14 mouse cellular contexts compared by ENCODE assay signal in the genomic region with DNA sequence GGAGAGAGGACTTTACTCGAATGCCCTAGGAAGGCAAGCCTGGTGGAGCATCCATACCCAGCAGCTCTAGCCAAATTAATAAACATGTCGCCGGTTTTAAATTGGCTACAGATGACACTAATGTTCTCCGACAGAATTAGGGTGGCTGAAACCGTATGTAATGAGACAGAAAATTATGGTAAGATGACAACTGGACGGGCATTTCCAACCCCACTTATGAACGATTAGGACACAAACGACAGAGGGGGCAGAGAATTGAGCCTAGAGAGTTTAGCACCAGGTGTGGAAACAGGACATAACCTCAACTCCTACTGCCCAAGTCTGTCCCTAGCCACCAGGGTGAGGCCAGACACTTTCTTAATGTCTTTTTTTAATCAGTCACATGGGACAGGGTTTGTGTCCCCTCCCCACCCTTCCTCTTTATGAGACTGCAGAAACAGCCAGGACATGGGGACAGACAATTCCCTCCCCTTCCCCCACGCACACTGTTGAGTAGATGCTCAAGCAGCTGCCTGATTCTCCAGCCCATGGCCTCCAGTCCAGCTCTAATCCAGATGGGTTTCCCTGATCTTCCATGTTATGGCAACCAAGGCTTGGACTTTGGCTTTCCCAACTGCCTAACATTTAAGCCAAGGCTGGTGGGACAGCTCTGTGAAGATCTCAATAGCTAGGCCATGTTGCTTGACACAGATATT. TPM values are rescaled to one million over a fixed set of nuclear protein-coding genes. Genes with fewer than 3 reads are reported as not detected.
DNase-seq lines count a peak whose midpoint lies in the region; ATAC-seq lines count a peak whose summit lies in the region.
"Had no signal": no experiment of that assay in that cellular context is flagged by ENCODE, and none has a peak within 500 bp of the region (broad histone marks: within the 10 kb centered on the region; RNA-seq: fewer than 3 reads in every experiment).

No protein-coding gene starts in this region.

- H3K4me3 ChIP-seq in forebrain, embryonic 10.5 days = peak overlapping the region; percentile 62
- H3K4me3 ChIP-seq in forebrain, embryonic 16.5 days (replicated peaks; ENCODE audit: low read length) = no peak overlapping the region
- H3K4me3 ChIP-seq in forebrain, embryonic 14.5 days (ENCODE audit: low read depth, low read length) = peak overlapping the region; percentile 23
- H3K4me3 ChIP-seq in midbrain, embryonic 11.5 days (ENCODE audit: low read depth, low read length) = peak overlapping the region; percentile 39
- H3K4me3 ChIP-seq in liver, embryonic 12.5 days = no peak overlapping the region
- H3K4me3 ChIP-seq: embryonic facial prominence, embryonic 12.5 days had no signal

- H3K4me2 ChIP-seq in forebrain, embryonic 16.5 days (ENCODE audit: low read length) = no peak overlapping the region
- peak overlapping the region; percentile 38 for H3K4me2 ChIP-seq in forebrain, embryonic 14.5 days (ENCODE audit: low read length)
- peak overlapping the region; percentile 49 for H3K4me2 ChIP-seq in midbrain, embryonic 11.5 days
- H3K4me2 ChIP-seq in liver, embryonic 12.5 days = no peak overlapping the region
- H3K4me2 ChIP-seq: embryonic facial prominence, embryonic 12.5 days; intestine, embryonic 15.5 days had no signal

- WGBS in forebrain, embryonic 10.5 days = 1% methylated on average over 9 of the region's 9 CpGs
- 4% methylated on average over 9 of the region's 9 CpGs for WGBS in forebrain, embryonic 16.5 days
- 2% methylated on average over 9 of the region's 9 CpGs for WGBS in forebrain, embryonic 14.5 days
- 1% methylated on average over 9 of the region's 9 CpGs for WGBS in midbrain, embryonic 11.5 days
- 4% methylated on average over 9 of the region's 9 CpGs for WGBS in liver, embryonic 12.5 days (ENCODE audit: insufficient replicate concordance)

- H3K27ac ChIP-seq in forebrain, embryonic 10.5 days = peak overlapping the region; percentile 82; the same call in 1 of the 2 replicates
- no peak overlapping the region for H3K27ac ChIP-seq in forebrain, embryonic 16.5 days (ENCODE audit: low read length)
- H3K27ac ChIP-seq in forebrain, embryonic 14.5 days (ENCODE audit: low read depth, low read length) = 0 out of 2 replicates have a peak overlapping the region, but pooled peaks have one; percentile 5
- peak overlapping the region; percentile 57 for H3K27ac ChIP-seq in midbrain, embryonic 11.5 days (ENCODE audit: low read depth, low read length)
- H3K27ac ChIP-seq in liver, embryonic 12.5 days = no peak overlapping the region
- H3K27ac ChIP-seq: embryonic facial prominence, embryonic 12.5 days; intestine, embryonic 15.5 days had no signal

- H3K9me3 ChIP-seq in forebrain, embryonic 10.5 days = no peaks in the 10 kb centered on the region
- H3K9me3 ChIP-seq in forebrain, embryonic 16.5 days (ENCODE audit: control insufficient read depth, low read length) = no peaks in the 10 kb centered on the region
- no peaks in the 10 kb centered on the region for H3K9me3 ChIP-seq in forebrain, embryonic 14.5 days (replicated peaks; ENCODE audit: control insufficient read depth, low read length)
- no peaks in the 10 kb centered on the region for H3K9me3 ChIP-seq in midbrain, embryonic 11.5 days (ENCODE audit: control insufficient read depth, low read length)
- H3K9me3 ChIP-seq in liver, embryonic 12.5 days (replicated peaks) = no peaks in the 10 kb centered on the region
- H3K9me3 ChIP-seq: embryonic facial prominence, embryonic 12.5 days; intestine, embryonic 15.5 days had no signal

- no peak for ATAC-seq in forebrain, embryonic 16.5 days
- ATAC-seq in forebrain, embryonic 14.5 days = no peak
- no peak for ATAC-seq in midbrain, embryonic 11.5 days (ENCODE audit: low FRiP score)
- ATAC-seq in liver, embryonic 12.5 days = no peak
- no peak for ATAC-seq in frontal cortex, adult (ENCODE audit: low TSS enrichment)
- ATAC-seq: intestine, embryonic 15.5 days had no signal

- H3K36me3 ChIP-seq in forebrain, embryonic 10.5 days (replicated peaks) = no peaks in the 10 kb centered on the region
- H3K36me3 ChIP-seq in forebrain, embryonic 16.5 days (ENCODE audit: control insufficient read depth, insufficient read depth) = no peaks in the 10 kb centered on the region
- H3K36me3 ChIP-seq in forebrain, embryonic 14.5 days (ENCODE audit: control insufficient read depth, insufficient read depth, low read length) = no peaks in the 10 kb centered on the region
- no peaks in the 10 kb centered on the region for H3K36me3 ChIP-seq in midbrain, embryonic 11.5 days (ENCODE audit: control insufficient read depth, insufficient read depth, low read length)
- no peaks in the 10 kb centered on the region for H3K36me3 ChIP-seq in liver, embryonic 12.5 days
- H3K36me3 ChIP-seq: embryonic facial prominence, embryonic 12.5 days; intestine, embryonic 15.5 days had no signal

- H3K9ac ChIP-seq in forebrain, embryonic 16.5 days (replicated peaks; ENCODE audit: low read depth, low read length) = no peak overlapping the region
- H3K9ac ChIP-seq in forebrain, embryonic 14.5 days (ENCODE audit: low read length) = peak overlapping the region; percentile 40; the same call in 1 of the 2 replicates
- H3K9ac ChIP-seq in midbrain, embryonic 11.5 days (ENCODE audit: low read length) = peak overlapping the region; percentile 58
- no peak overlapping the region for H3K9ac ChIP-seq in liver, embryonic 12.5 days
- H3K9ac ChIP-seq: embryonic facial prominence, embryonic 12.5 days; intestine, embryonic 15.5 days had no signal

- DNase-seq in forebrain, embryonic 10.5 days (ENCODE audit: extremely low spot score, low spot score) = peak; percentile 29
- DNase-seq in forebrain, embryonic 14.5 days (ENCODE audit: low spot score) = peak; percentile 21
- DNase-seq in midbrain, embryonic 11.5 days (ENCODE audit: low spot score, missing footprints) = peak; percentile 95
- peak; percentile 95 for DNase-seq in retina, postnatal 1 day
- no peak for DNase-seq in spleen, postnatal 4 days (ENCODE audit: low spot score in 2 of 2)
- DNase-seq: adrenal gland, adult 8-10 months; liver; lung, postnatal 36 days had no signal

- peaks cover 50% of the 10 kb centered on the region for H3K4me1 ChIP-seq in forebrain, embryonic 10.5 days
- H3K4me1 ChIP-seq in forebrain, embryonic 16.5 days (replicated peaks; ENCODE audit: control insufficient read depth, insufficient read depth, low read length) = peaks cover 27% of the 10 kb centered on the region
- peaks cover 11% of the 10 kb centered on the region; the same call in 1 of the 2 replicates for H3K4me1 ChIP-seq in forebrain, embryonic 14.5 days (ENCODE audit: control insufficient read depth, insufficient read depth, low read length)
- peaks cover 14% of the 10 kb centered on the region for H3K4me1 ChIP-seq in midbrain, embryonic 11.5 days (ENCODE audit: control insufficient read depth, insufficient read depth, low read length)
- H3K4me1 ChIP-seq in liver, embryonic 12.5 days = 0 out of 2 replicates have a peak, but pooled peaks cover 9% of the 10 kb centered on the region

- peaks cover 100% of the 10 kb centered on the region for H3K27me3 ChIP-seq in forebrain, embryonic 10.5 days (ENCODE audit: poor library complexity, severe bottlenecking)
- H3K27me3 ChIP-seq in forebrain, embryonic 16.5 days (replicated peaks; ENCODE audit: control insufficient read depth, insufficient read depth, low read length) = peaks cover 72% of the 10 kb centered on the region
- H3K27me3 ChIP-seq in forebrain, embryonic 14.5 days (replicated peaks; ENCODE audit: control insufficient read depth, insufficient read depth, low read length) = peaks cover 89% of the 10 kb centered on the region
- H3K27me3 ChIP-seq in midbrain, embryonic 11.5 days (ENCODE audit: control insufficient read depth, insufficient read depth, low read length) = peaks cover 83% of the 10 kb centered on the region
- H3K27me3 ChIP-seq in liver, embryonic 12.5 days (replicated peaks) = peaks cover 96% of the 10 kb centered on the region

RNA-seq across cellular contexts. Expression of a gene that starts 3.4 kb away (rescaled TPM):
- 1.3 and 2.3 TPM in 2 replicates for polyA plus RNA-seq in forebrain, embryonic 10.5 days (2016; fragmentation: Nextera tagmentation; extraction: Ambion mirVana)
- 0.47 and 1.6 TPM in 2 replicates for polyA plus RNA-seq in forebrain, embryonic 16.5 days (2015; fragmentation: Nextera tagmentation; extraction: Ambion mirVana)
- polyA plus RNA-seq in forebrain, embryonic 14.5 days (2014; fragmentation: Nextera tagmentation; extraction: Ambion mirVana) = 1.9 and 2.0 TPM in 2 replicates
- 10.3 and 12.4 TPM in 2 replicates for polyA plus RNA-seq in midbrain, embryonic 11.5 days (2014; fragmentation: Nextera tagmentation; extraction: Ambion mirVana)
- not detected in 2 replicates for polyA plus RNA-seq in liver, embryonic 12.5 days (2016; fragmentation: Nextera tagmentation; extraction: Ambion mirVana)
- polyA plus RNA-seq: embryonic facial prominence, embryonic 12.5 days; heart, embryonic 11.5 days; intestine, embryonic 15.5 days had no signal

Comparison
In these comparisons a context has a peak if more than half of its experiments do, and no peak if none do; other contexts are left out.
1. H3K27ac ChIP-seq: peak in forebrain, embryonic 10.5 days (single experiment), forebrain, embryonic 14.5 days (single experiment) and midbrain, embryonic 11.5 days (single experiment); none in forebrain, embryonic 16.5 days (single experiment) and liver, embryonic 12.5 days (single experiment).
2. H3K4me3 ChIP-seq: peak in forebrain, embryonic 10.5 days (single experiment), forebrain, embryonic 14.5 days (single experiment) and midbrain, embryonic 11.5 days (single experiment); none in forebrain, embryonic 16.5 days (single experiment) and liver, embryonic 12.5 days (single experiment).
3. H3K4me2 ChIP-seq: peak in forebrain, embryonic 14.5 days (single experiment) and midbrain, embryonic 11.5 days (single experiment); none in forebrain, embryonic 16.5 days (single experiment) and liver, embryonic 12.5 days (single experiment).
4. H3K9ac ChIP-seq: peak in forebrain, embryonic 14.5 days (single experiment) and midbrain, embryonic 11.5 days (single experiment); none in forebrain, embryonic 16.5 days (single experiment) and liver, embryonic 12.5 days (single experiment).
5. DNase-seq: peak in forebrain, embryonic 10.5 days (single experiment), forebrain, embryonic 14.5 days (single experiment), midbrain, embryonic 11.5 days (single experiment) and retina, postnatal 1 day (single experiment); none in spleen, postnatal 4 days (0 of 2).